Mouse (Mus musculus): Measurements from ENCODE around the gene Nckap5.

DNA sequence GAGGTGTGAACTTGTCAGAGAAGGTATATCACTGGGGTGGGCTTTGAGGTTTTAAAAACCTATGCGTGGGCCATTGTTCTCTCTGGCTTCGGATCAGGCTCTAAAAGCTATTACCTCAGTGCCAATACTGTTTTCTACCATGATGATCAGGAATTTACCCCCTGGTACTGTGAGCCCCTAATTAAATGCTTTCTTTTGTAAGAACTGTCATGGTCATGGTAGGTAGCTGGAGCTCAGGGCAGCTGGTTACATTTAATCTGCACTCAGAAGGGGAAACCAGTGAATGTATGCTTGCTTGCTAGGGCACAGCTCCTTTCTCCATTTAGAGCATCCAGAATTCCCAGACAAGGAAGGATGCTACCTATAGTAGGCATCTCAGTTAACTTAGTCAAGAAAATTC lies 759.7 kb downstream of the Nckap5 start:
- TF ChIP-seq CTCF (IDR thresholded peaks at IDR 0.05; ENCODE audit: insufficient read depth, low read length) (no peak), POLR2A (IDR thresholded peaks at IDR 0.05; ENCODE audit: borderline replicate concordance, extremely low read depth, low read depth, low read length) (no peak)
